Mouse (Mus musculus): ENCODE measurements around the gene Socs2. TPM values are rescaled to one million over a fixed set of nuclear protein-coding genes. Genes with fewer than 3 reads are reported as not detected.

Gene Socs2
- polyA plus RNA-seq, 1 experiment = 0.74 TPM

DNA sequence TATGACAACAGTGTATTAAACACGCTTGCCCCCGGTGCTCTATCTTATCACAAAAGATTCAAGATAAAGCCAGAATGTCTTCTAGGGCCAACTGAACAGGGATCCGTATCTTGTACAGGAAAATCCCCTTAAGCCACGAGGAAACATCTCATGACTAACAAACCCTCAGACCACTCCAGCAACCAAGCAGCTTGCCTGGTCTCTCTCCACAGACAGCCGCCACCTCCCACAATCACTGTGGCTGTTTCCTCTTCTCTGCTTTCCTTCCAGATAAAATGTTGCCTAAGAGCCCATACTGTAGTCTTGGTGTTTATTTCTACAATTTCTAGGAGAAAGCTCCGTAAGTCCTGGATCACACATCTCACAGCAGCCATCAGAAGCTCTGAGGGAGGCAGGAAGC lies 32.1 kb upstream of the Socs2 start:
- Histone ChIP-seq H3K4me3 (ENCODE audit: insufficient read depth, low read length) (no peak overlapping the region), H3K27ac (ENCODE audit: insufficient read depth, low read depth, low read length) (no peak overlapping the region), H3K4me1 (ENCODE audit: control insufficient read depth, insufficient read depth, low read length) (peaks cover 5% of the 10 kb centered on the region; the same call in 1 of the 2 replicates)
- TF ChIP-seq CTCF (IDR thresholded peaks at IDR 0.05; ENCODE audit: low read depth, low read length) = no peak
- no peak for TF ChIP-seq POLR2A (IDR thresholded peaks at IDR 0.05; ENCODE audit: borderline replicate concordance, low read depth, low read length)

DNA sequence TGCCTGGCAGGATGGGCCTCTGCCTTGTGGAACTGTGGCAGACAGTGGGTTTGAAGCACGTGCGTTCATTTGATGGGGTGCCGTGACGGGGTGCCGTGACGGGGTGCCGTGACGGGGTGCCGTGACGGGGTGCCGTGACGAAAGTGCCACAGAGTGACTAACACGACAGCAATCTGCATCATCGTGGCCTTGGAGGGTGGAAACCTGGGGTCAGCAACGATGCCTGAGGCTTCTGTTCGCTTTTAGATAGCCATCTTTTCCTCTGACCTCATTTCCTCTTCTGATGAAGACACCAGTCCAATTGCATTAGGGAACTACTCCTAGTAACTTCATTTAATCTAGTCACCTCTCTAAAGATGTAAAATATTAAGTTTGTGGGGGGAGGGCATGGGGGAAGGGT lies 31.0 kb upstream of the Socs2 start:
- TF ChIP-seq CTCF (IDR thresholded peaks at IDR 0.05; ENCODE audit: low read depth, low read length) (no peak), POLR2A (IDR thresholded peaks at IDR 0.05; ENCODE audit: borderline replicate concordance, low read depth, low read length) (no peak)
- Histone ChIP-seq H3K4me3 (ENCODE audit: insufficient read depth, low read length) (no peak overlapping the region), H3K27ac (ENCODE audit: insufficient read depth, low read depth, low read length) (no peak overlapping the region), H3K4me1 (ENCODE audit: control insufficient read depth, insufficient read depth, low read length) (peaks cover 5% of the 10 kb centered on the region; the same call in 1 of the 2 replicates)

- no peak for TF ChIP-seq POLR2A (IDR thresholded peaks at IDR 0.05; ENCODE audit: borderline replicate concordance, low read depth, low read length)
- no peak overlapping the region for H3K4me3 ChIP-seq (ENCODE audit: insufficient read depth, low read length)
Measured at GRCm38 (mm10) chr10:95445104-95446056, 28.4 kb upstream of the Socs2 start.

DNA sequence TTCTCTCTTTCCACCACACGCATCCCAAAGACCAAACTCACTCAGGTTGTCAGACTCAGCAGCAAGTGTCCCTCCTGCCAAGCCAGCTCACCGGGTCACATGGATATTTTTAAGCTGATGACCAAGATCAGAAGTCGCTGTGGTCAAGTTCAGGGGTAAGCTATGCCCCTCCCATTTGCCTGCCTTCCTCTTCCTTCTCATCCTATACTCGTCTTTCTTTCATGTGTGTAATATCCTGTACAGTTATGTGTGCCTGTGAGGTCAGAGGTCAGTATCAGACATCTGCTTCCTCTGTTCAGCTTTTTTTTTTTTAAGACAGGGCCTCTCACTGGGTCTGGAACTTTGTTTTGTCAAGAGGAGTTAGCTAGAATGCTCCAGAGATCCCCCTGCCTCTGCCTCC lies 25.4 kb upstream of the Socs2 start:
- TF ChIP-seq CTCF (IDR thresholded peaks at IDR 0.05; ENCODE audit: low read depth, low read length) = no peak
- TF ChIP-seq POLR2A (IDR thresholded peaks at IDR 0.05; ENCODE audit: borderline replicate concordance, low read depth, low read length) = no peak
- Histone ChIP-seq H3K4me1 (ENCODE audit: control insufficient read depth, insufficient read depth, low read length) (peaks cover 3% of the 10 kb centered on the region), H3K4me3 (ENCODE audit: insufficient read depth, low read length) (no peak overlapping the region), H3K27ac (ENCODE audit: insufficient read depth, low read depth, low read length) (no peak overlapping the region)

More at GRCm38 (mm10) chr10:95445104-95446056, 28.4 kb upstream of the Socs2 start:
- H3K27ac ChIP-seq (ENCODE audit: insufficient read depth, low read depth, low read length) = no peak overlapping the region
- peaks cover 8% of the 10 kb centered on the region for H3K4me1 ChIP-seq (ENCODE audit: control insufficient read depth, insufficient read depth, low read length)

DNA sequence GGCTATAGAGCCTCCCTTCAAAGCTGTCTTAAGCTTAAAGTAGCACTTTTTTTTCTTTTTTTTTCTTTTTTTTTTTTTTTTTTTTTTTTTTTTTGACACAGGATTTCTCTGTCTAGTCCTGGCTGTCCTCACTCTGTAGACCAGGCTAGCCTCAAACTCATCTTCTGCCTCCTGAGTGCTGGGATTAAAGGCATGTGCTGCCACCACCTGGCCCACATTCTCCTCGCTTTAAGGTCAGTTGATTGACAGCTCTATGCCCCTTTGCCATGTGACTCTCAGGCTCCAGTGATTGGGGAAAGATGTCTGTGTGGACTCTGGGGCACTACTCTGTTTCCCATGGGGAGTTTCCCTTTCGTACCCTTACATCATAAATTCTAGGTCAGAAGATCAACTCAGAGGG lies 23.6 kb upstream of the Socs2 start:
- H3K4me3 ChIP-seq (ENCODE audit: insufficient read depth, low read length) = no peak overlapping the region
- no peak overlapping the region for H3K27ac ChIP-seq (ENCODE audit: insufficient read depth, low read depth, low read length)
- H3K4me1 ChIP-seq (ENCODE audit: control insufficient read depth, insufficient read depth, low read length) = peaks cover 3% of the 10 kb centered on the region
- TF ChIP-seq POLR2A (IDR thresholded peaks at IDR 0.05; ENCODE audit: borderline replicate concordance, low read depth, low read length) (no peak), CTCF (IDR thresholded peaks at IDR 0.05; ENCODE audit: low read depth, low read length) (no peak)

DNA sequence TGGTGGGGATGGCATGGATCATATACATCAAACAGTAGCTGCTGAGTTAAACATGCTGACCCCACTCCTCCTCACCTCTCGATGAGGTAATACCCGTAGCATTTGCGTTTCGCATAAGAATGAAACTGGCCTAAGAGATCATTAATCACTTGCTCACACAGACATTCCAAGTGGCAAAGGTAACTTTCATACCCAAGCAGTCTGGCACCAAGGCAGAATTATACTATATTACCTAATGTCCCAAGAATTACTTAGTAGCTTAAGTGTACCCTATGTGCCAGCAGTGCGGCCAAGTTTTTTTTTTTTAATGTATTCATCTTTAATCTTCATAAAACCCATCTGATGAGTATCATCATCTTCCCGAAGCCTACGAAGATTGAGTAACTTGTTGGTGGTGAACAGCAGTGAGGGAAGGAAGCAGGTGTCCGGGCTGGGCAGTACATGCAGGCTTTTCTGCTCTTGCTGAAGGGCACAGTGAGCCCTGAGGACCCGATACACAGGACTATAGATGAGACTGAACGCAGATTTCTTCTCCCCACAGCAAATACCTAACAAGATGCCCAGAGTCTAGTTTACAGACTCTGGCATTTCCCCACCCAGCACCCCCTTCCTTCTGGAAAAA lies 22.8 kb upstream of the Socs2 start:
- H3K27ac ChIP-seq (ENCODE audit: insufficient read depth, low read depth, low read length) = no peak overlapping the region
- peaks cover 3% of the 10 kb centered on the region for H3K4me1 ChIP-seq (ENCODE audit: control insufficient read depth, insufficient read depth, low read length)
- TF ChIP-seq POLR2A (IDR thresholded peaks at IDR 0.05; ENCODE audit: borderline replicate concordance, low read depth, low read length) = no peak
- TF ChIP-seq CTCF (IDR thresholded peaks at IDR 0.05; ENCODE audit: low read depth, low read length) = no peak
- H3K4me3 ChIP-seq (ENCODE audit: insufficient read depth, low read length) = no peak overlapping the region

DNA sequence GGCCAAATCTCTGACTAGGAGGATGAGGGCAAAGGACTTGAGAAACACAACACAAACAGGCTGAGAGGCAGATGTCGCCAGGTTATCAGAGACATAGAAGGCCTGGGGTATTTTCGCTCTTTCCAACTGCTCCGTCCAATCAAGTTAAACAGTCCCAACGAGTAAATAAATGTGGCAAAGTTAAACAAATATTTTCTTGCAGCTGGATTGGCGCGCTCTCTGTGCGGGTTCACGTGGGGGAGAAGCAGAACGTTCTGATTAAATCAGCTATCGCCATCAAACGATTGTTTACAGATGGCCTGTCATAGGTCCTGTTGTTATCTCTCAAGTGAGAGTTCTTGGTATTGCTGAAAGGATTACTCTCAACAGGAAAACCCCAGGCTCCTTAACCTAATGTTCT lies 22.0 kb upstream of the Socs2 start:
- peaks cover 3% of the 10 kb centered on the region for H3K4me1 ChIP-seq (ENCODE audit: control insufficient read depth, insufficient read depth, low read length)
- H3K27ac ChIP-seq (ENCODE audit: insufficient read depth, low read depth, low read length) = no peak overlapping the region
- H3K4me3 ChIP-seq (ENCODE audit: insufficient read depth, low read length) = no peak overlapping the region
- TF ChIP-seq CTCF (IDR thresholded peaks at IDR 0.05; ENCODE audit: low read depth, low read length) = no peak

- H3K27ac ChIP-seq (ENCODE audit: insufficient read depth, low read depth, low read length) = no peak overlapping the region
Measured at GRCm38 (mm10) chr10:95430271-95430670, 13.3 kb upstream of the Socs2 start.

GRCm38 (mm10) chr10:95429111-95429510 lies 12.1 kb upstream of the Socs2 start:
- H3K27ac ChIP-seq (ENCODE audit: insufficient read depth, low read depth, low read length) = no peak overlapping the region
- no peak for TF ChIP-seq POLR2A (IDR thresholded peaks at IDR 0.05; ENCODE audit: borderline replicate concordance, low read depth, low read length)
- no peak for TF ChIP-seq CTCF (IDR thresholded peaks at IDR 0.05; ENCODE audit: low read depth, low read length)
- H3K4me3 ChIP-seq (ENCODE audit: insufficient read depth, low read length) = no peak overlapping the region
- no peaks in the 10 kb centered on the region for H3K4me1 ChIP-seq (ENCODE audit: control insufficient read depth, insufficient read depth, low read length)

More at GRCm38 (mm10) chr10:95430271-95430670, 13.3 kb upstream of the Socs2 start:
- TF ChIP-seq POLR2A (IDR thresholded peaks at IDR 0.05; ENCODE audit: borderline replicate concordance, low read depth, low read length) (no peak), CTCF (IDR thresholded peaks at IDR 0.05; ENCODE audit: low read depth, low read length) (no peak)
- no peak overlapping the region for H3K4me3 ChIP-seq (ENCODE audit: insufficient read depth, low read length)
- H3K4me1 ChIP-seq (ENCODE audit: control insufficient read depth, insufficient read depth, low read length) = no peaks in the 10 kb centered on the region
